Mouse (Mus musculus) activated CD4-positive, CD25-positive, alpha-beta regulatory T cell, adult 4 months (primary cell): ENCODE results near the gene Pomc. TPM values are rescaled to one million over a fixed set of nuclear protein-coding genes. Genes with fewer than 3 reads are reported as not detected.
"Not testable (repeated sequence)": the region's sequence is repeated elsewhere in the genome, so short reads cannot be mapped to it uniquely, and the experiment has no call there.

Experiments
- ATAC-seq: one replicate; pipeline ENCODE4 v1.8.0; 2017
- polyA plus RNA-seq, 2 experiments: library from polyadenylated mRNA; unstranded; fragments of 100-300 nt; shearing (Covaris generic); gene quantifications; one replicate each; pipeline ENCODE4 v1.2.1; 2017

Pomc gene
- polyA plus RNA-seq, 2 experiments from 2014 or later = 1.5 to 1.8 TPM

DNA sequence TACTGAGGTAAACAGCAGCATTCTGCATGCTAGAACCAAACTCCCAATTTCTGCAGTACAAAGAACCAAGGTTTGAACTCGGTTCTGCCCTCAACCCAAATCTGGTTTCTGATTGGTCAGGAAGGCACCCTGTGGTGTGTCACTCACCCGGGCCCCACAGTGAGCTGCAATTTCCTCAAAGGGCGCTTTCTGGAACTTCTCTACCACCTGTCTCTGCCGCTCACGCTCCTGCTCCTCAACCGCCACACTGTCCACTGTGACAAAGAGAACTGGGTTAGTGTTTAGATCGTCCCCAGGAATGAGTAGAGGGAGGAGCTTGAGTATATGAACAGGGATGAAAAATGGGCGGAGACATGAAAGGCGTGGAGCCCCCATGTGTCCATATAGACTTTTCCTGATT is 13.6 kb downstream of the Pomc start:
- ATAC-seq = no peak

DNA sequence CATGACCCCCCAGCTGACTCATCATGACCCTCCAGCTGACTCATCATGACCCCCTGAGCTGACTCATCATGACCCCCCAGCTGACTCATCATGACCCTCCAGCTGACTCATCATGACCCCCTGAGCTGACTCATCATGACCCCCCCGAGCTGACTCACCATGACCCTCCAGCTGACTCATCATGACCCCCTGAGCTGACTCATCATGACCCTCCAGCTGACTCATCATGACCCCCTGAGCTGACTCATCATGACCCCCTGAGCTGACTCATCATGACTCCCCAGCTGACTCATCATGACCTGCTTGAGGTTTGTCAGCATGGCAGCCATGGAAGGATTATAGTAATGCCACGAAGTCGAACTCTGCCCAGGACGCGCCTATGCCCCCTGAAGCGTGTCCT is 18.4 kb downstream of the Pomc start:
- not testable (repeated sequence) for ATAC-seq

DNA sequence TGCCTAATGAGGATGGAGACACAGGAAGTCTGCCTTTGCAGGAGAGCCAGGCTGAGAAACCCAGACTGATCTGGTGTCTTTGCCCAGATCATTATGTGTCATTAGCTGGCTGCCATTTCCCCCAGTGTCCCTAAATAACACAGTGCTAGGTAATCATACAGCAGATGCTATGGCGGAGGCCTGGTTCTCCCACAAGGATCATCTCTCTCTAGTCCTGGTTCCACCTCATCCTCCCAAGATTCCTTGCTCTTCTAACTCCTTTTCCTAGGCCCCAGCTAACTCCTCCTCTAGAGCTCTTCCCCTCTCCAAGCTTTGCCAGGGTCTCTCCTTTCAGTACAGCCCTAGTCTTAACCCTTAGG is 26.2 kb downstream of the Pomc start:
- no peak for ATAC-seq

DNA sequence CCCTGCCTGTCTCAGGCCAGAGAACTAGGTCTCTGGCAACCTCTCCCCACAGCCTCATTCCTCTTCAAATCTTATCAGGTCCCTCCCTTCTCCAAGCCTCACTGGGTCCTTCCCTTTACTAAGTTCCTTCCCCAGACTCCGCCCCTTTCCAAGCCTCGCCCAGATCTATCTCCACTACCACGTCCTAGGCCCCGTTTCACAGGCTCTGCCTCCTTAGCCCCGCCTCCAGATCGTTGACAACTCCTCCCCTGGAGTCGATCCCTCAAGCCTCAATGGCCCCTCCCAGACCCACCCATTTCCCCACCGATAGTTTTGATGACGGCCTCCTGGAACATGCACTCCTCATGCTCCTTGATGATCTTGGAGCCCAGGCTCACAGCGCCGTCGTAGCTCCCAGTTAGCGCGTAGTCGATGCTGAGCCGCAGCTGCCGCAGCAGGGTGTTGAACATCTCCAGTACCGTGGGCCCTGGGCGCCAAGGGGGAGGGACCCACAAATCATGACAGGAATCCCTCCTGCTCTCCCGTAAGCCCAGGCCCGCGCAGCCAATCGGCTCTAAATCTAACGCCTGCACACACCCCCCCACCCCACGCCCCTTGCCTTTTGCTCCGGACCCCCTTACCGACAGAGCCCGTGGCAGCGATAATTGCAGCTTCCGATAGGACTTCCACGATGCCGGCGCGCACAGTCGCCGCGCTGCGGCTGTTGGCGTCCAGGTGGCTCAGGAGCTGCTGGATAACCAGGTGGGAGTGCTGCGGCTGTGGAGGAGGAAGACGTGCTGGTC is 26.8 kb downstream of the Pomc start:
- ATAC-seq = peak; percentile 92

DNA sequence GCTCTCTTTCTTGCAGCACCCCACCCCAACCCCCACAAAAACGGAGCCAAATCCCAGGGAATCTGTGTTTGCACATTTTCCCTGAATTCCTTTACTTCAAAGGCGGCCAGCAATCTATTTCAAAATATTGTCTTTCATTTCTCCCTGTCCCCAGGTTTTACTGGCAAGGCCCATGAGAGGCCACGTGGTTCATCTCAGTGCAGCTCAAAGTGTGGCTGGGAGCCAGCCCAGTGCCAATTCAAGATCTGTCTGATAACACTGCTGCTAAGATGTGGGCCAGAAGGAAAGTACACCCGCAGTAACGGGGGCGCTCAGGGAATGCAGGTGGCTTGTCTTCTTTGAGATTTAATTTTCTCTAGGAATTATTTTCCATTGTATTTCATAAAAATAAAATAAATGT is 27.5 kb downstream of the Pomc start:
- ATAC-seq = no peak

DNA sequence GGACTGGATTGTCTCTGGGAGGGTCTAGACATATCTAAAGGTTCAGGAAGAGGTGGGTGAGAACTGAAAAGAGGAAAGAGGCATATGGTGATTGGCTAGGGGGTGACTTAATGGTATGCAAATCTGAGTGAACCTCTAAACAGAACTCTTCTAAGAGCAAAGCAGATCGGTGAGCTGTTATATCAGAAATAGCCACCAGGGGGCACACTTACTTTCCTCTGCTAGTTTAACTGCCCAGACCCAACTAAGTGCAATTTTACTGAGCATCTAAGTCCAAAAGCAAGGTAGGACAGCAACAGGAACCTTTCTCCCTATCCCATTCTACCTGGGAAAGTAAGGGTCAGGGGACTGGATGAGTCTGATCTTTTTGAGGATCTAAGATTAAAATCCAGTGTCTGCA is 29.0 kb downstream of the Pomc start:
- ATAC-seq = peak; percentile 45

DNA sequence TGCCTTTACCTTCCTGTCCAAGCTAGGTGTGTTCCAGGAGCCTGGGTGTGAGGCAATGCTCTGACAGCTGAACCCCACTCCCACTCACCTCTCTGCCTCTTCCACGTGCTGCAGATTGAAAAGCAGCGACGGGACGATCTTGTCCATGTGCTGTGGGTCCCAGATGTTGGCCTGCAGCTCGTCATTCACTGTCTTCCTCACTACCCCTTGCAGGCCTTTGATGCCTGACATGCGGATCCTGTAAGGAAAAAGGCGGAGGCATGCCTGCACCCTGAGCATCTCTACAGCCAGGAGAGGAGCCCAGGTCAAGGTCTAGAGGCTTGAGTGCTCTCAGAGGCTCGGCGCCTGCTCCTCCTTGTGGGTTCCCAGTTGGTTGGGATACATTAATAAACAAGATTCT is 29.7 kb downstream of the Pomc start:
- no peak for ATAC-seq

DNA sequence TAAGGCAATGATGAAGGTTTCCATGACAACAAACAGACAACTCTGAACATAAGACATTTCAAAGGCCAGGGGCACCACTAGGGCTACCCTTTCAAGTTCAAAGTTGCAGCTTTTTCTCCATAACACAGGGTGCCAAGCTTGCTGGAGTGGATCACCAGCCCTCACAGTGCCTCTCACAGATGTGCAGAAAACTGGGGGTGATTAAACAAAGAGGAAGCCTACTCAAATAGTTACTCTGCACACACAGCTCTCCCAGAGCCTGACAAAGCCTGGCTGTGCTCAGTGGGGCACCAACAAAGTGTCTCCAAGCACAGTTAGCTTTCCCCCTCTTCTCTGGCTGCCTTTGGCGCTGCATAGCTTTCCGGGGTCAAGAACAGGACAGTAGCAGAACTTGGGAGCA is 35.2 kb downstream of the Pomc start:
- ATAC-seq = no peak

DNA sequence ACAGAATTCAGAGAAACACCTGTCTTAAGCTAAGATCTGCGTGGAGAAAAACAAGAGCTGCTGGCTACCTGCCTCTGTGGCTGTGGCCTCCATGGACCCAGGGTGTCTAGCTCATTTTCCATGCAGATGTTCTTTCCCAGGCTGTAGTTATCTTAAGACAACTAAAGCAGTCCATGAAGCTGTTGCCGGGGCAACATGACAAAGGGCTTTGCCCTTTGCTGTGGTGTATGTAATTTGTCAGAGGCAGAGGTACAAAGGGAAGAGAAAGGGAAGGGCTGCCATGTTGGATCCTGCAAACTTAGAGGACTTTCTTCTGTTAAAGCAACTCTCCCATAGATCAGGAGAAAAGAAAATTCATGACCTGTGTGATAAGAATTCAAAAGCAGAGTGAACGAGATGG is 36.3 kb downstream of the Pomc start:
- ATAC-seq = no peak

DNA sequence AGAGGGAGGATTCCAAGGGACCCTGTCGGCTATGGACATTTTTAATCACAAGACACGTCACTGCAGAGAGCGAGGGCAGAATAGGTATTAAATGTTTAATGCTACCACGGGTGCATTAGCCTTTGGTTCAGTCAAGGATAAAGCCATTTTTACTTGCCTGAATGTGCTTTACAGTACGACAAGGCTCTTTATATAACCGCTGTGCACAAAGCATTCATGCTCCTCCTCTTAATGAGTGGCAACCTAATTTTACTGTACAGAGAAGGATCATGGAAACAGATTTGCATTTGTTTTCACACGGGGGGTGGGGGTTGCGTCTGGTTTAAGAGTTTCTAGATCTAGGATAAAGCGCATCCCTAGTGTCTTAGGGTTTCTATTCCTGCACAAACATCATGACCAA is 42.0 kb downstream of the Pomc start:
- no peak for ATAC-seq

DNA sequence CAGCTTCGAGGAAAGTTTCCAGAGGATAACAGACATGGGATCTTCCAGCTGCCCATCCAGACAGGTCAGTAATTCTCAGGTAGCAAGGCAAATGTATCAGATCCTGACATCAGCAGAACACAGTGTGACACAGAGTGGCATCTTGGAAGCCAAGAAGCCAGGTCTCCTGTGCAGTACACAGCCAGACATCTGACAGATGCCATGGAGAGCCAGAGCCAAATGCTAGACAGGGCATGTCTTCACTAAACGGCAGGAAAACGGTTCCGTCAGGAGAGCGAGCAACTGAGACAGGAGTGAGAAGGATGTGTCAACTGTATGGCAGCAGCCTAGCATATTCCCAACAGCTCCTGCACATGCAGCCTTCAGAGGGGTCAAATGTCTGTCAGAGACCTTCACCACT is 45.7 kb downstream of the Pomc start:
- no peak for ATAC-seq

DNA sequence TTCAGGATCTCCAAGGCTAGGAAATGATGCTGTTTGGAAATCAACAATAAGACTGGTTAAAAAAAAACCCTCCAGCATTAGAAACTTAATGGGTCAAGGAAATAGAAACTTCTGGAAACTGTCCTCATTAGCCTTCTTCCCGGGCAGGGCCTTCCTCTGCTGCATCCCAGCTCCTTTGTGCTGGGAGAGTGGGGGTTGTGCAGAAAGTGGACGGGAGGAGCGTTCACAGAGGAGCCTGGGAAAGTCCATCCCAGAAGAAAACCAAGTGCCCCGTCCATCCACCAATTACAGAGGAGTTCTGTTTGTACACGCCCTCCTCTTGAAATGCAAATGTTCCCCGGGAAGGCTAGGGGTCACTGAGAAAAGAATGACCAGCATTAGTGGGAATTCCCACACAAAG is 49.9 kb downstream of the Pomc start:
- ATAC-seq = no peak

DNA sequence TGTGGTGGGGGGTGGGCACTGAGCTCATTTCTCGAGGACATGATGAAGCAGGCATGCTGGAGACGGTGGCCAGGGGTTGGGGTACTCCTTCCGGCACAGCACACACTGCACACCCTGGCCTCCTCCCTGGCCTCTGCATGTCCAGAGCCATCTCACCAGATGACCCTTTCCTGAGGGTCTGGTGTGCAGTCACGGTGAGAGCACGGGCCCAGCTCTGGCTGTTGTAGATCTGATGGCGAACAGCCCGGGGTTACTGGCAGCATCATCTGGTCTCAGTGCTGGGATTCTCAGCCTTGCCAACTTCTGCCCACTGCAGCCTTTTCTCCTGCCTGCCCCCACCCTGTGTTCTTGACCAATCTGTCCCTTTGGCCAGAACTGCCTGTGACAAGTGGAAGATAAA is 51.3 kb downstream of the Pomc start:
- ATAC-seq = no peak

DNA sequence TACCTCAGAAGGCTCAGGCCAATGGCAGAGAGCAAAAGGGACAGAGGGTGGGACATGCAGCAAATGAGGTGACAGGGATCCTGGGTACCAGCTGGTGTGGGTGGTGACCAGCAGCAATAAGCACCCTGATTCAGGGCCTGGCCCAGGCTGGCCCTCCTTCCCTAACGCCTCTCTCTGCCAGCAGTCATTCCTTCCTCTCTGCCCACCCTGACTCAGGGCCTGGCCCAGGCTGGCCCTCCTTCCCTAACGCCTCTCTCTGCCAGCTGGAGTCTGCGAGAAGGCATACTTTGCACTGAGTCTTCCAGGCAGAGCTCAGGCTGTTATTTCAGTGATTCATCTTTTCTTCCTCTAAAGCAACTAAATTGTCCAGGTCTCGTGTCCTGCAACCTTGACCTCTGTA is 52.4 kb downstream of the Pomc start:
- ATAC-seq = no peak

DNA sequence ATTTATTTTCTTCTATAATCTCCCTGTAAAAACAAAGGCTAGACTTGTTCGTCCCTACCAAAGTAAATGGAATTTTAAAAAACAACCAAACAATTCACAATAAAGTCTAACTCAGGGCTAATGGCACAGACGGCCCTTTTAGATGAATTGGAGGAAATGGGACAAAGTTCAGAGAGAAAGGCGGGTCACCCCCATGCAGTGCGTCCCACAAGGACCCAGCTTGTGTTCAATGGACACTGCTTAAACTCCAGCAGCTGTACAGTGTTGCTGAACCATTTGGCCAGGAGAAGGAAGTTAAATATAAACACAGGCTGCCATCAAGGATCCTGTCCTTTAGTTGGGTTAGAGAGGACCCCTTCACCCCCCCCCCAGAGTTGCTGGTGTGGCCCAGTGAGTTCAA is 53.0 kb downstream of the Pomc start:
- no peak for ATAC-seq

DNA sequence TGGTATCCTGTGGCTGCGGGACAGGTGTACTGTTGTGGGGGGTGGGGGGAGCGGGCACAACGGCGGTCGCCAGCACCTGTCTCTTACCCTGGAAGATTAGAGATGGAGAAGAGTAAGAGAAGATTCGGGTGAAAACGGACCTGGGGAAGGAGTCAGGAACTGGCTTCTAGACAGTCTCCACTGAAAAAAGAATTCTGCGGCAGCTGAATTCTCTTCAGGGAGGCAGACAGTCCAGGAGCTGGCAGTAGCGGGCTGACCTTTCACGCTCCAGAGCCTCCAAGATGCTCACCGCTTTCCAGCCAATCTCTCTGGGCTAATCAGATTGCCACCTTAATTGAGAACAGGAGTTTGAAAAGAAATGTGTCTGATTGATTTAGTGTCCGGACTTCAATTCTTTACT is 54.0 kb downstream of the Pomc start:
- no peak for ATAC-seq

Other genes with a start within 250 kb of the Pomc start
- 10 to 100 TPM; 17.9 to 22.9 TPM for gene Dnmt3a, start 148.9 kb upstream of the Pomc start, polyA plus RNA-seq
- gene Efr3b, start 84.0 kb downstream of the Pomc start, polyA plus RNA-seq = under 1 TPM in 1 of 2 experiments, not detected in 1; 0.37 TPM
- gene Dnajc27, start 127.6 kb downstream of the Pomc start, polyA plus RNA-seq = 1 to 10 TPM; 2.8 to 3.8 TPM
- 1 to 10 TPM; 4.1 to 5.0 TPM for gene Adcy3, start 178.2 kb downstream of the Pomc start, polyA plus RNA-seq